Mouse (Mus musculus): ENCODE data around the gene Spata31d1d. TPM values are rescaled to one million over a fixed set of nuclear protein-coding genes. Genes with fewer than 3 reads are reported as not detected.

The Spata31d1d gene
- total RNA-seq, 2 experiments from 2014 or later: not detected

DNA sequence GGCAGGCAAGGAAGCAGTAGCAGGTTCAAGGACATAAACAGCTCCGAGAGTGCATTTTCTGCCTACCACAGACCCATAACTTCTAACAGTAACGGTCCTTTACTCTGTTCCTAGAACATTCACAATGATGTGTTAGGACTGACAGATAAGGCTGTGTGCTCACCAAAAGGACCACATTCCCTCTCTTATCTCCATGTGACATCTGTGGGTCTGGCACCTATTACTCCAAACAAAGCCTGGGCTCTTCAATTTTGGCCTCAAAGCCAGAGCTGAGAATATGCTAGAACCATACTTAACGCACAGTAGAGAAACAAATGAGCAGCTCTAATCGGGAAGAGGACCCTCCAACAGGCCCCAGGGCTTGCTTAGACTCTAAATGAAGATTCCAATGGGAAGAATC lies 51.6 kb downstream of the Spata31d1d start:
- no peak for DNase-seq (ENCODE audit: low spot score in 2 of 2)

DNA sequence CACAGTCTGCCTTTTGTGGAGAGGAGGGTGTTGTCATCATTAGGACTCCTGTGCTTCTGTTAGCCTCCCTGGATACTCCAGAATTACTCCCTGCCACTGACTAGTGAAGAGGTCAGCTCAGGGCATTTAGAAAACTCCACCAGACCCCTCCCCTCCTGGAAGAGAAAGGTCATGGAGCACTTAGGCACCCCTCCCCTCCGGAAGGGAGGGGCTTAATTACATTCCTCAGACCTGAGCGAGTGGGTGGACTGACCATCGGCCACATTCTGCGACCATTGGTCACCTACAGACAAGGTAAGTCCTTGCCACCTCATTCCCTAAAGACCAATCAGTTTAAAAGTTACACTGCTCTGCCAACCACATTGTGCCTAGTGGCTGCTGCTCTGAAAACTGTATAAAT lies 52.2 kb downstream of the Spata31d1d start:
- no peak for DNase-seq (ENCODE audit: low spot score in 2 of 2)

DNA sequence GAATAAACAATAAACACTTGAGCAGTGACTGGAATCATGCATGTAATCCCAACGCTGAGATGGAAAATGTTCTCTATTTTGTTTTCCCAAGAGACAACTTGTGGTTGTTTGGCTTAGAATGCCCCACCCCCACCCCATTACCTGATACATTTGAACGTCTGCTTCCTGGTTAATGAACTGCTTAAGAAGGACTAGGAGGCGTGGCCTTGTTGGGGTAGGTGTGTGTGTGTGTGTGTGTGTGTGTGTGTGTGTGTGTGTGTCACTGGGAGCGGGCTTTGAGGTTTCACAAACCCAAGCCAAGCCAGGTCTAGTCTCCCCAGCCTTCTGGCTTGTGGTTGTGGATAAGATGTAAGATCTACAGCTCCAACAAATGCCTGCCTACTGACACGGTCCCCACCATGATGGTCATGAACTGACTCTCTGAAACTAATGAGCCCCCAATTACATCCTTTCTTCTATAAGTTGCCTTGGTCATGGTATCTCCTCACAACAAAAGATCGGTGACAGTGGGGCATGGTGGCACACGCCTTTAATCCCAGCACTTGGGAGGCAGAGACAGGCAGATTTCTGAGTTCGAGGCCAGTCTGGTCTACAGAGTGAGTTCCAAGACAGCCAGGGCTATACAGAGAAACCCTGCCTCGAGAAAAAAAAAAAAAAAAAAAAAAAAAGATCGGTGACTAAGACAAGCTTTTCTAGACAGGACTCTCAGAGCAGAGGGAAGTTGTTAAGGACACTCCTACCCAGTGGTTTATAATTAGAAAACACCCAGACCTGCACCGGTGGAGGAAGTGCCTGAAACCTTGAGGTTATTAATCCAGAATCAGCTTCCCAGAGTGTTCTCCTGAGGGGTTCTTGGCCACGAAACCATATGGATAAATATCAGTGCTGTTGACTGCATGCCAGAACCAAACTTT lies 55.0 kb downstream of the Spata31d1d start:
- no peak for DNase-seq (ENCODE audit: low spot score in 2 of 2)

Other genes starting within 250 kb of the Spata31d1d start
- gene Agtpbp1, start 146.5 kb downstream of the Spata31d1d start, total RNA-seq (2021): 100 to 1,000 TPM; 324 to 356 TPM
- 100 to 1,000 TPM in 1 of 2 experiments, 10 to 100 TPM in 1; 88.5 to 107 TPM for gene Naa35, start 146.5 kb downstream of the Spata31d1d start, total RNA-seq (2021)
- 10 to 100 TPM; 16.4 to 17.8 TPM for gene Golm1, start 55.9 kb downstream of the Spata31d1d start, total RNA-seq (2021)
- gene 4921517D22Rik, start 37.6 kb downstream of the Spata31d1d start, total RNA-seq (2021): not detected
- gene Spata31d1a, start 21.4 kb downstream of the Spata31d1d start, total RNA-seq (2021): under 1 TPM in 1 of 2 experiments, not detected in 1; 0.16 TPM
- under 1 TPM in 1 of 2 experiments, not detected in 1; 0.09 TPM for gene Spata31d1b, start 19.5 kb downstream of the Spata31d1d start, total RNA-seq (2021)
- 1 to 10 TPM; 1.6 to 2.7 TPM for gene 1700014D04Rik, start 15.0 kb upstream of the Spata31d1d start, total RNA-seq (2021)
- 100 to 1,000 TPM; 155 to 161 TPM for gene Isca1, start 38.1 kb upstream of the Spata31d1d start, total RNA-seq (2021)
- not detected for gene Gm49354, start 50.5 kb upstream of the Spata31d1d start, total RNA-seq (2021)
- gene Tut7, start 91.4 kb upstream of the Spata31d1d start, total RNA-seq (2021): 10 to 100 TPM; 53.5 to 60.4 TPM

Measured in left cerebral cortex, adult 18-20 months (tissue).